Mouse (Mus musculus): Measurements from ENCODE around the gene 2310034C09Rik. TPM values are rescaled to one million over a fixed set of nuclear protein-coding genes. Genes with fewer than 3 reads are reported as not detected.
"Not testable (repeated sequence)": the region's sequence is repeated elsewhere in the genome, so short reads cannot be mapped to it uniquely, and the experiment has no call there.

The 2310034C09Rik gene
- polyA plus RNA-seq (2015; fragmentation: Nextera tagmentation; extraction: Ambion mirVana), result not detected in 2 replicates

DNA sequence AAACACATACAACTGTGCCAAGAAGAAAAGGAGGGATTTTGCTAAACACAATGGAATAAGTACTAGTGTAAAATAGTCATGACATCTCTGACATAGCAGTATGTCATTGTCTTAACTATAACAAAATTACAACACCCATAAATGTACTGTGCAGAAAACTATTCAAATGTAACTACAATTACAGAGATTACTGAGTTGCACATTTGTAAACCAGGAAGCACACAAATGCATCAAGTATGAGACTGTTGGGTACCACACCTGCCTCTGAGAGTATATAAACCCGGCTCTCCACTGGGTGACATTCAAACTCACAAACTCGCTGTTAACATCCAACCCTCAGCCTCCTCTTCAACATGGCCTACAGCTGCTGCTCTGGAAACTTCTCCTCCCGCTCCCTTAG, at the start of gene 2310034C09Rik:
2310034C09Rik (plus strand) TSS at position 301 of the 400 bp plus-strand sequence.
- not testable (repeated sequence) for H3K27ac ChIP-seq (ENCODE audit: low read depth); H3K4me1 ChIP-seq (ENCODE audit: insufficient read depth); H3K4me3 ChIP-seq (ENCODE audit: low read depth, low read length); H3K9ac ChIP-seq (replicated peaks); H3K9me3 ChIP-seq (ENCODE audit: low read length); H3K27me3 ChIP-seq (ENCODE audit: insufficient read depth, low read length); H3K36me3 ChIP-seq (replicated peaks; ENCODE audit: insufficient read depth, low read length); DNase-seq; H3K4me2 ChIP-seq (ENCODE audit: low read depth, low read length); ATAC-seq
- 75% methylated on average over 3 of the region's 3 CpGs for WGBS (ENCODE audit: insufficient replicate concordance)

DNA sequence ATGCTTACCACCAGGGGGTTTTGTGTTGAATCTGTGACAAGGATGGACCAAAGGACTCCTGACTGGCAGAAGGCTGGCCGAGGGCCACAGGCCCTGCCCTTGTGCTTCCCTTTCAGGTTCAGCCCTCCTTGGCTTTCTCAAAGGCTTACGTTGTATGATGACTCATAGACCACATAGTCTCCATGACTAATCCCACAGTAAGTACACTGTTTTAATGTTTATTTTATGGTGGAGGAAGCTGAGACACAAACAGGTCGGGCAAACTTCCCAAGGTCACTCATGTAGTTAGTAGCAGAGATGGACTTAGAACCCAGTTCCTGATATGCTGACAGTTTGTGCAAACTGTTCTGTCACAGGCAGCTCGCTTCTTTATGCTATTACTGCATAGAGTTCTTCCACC, 47.9 kb upstream of the 2310034C09Rik start:
- H3K27me3 ChIP-seq (ENCODE audit: insufficient read depth, low read length), result no peaks in the 10 kb centered on the region
- DNase-seq, result peak; percentile 33
- H3K27ac ChIP-seq (ENCODE audit: low read depth), result no peak overlapping the region
- H3K4me1 ChIP-seq (ENCODE audit: insufficient read depth), result no peaks in the 10 kb centered on the region
- H3K36me3 ChIP-seq (replicated peaks; ENCODE audit: insufficient read depth, low read length), result no peaks in the 10 kb centered on the region
- no peak overlapping the region for H3K4me2 ChIP-seq (ENCODE audit: low read depth, low read length)
- no peak for TF ChIP-seq EP300 (IDR thresholded peaks at IDR 0.05; ENCODE audit: low read depth)
- TF ChIP-seq CTCF (IDR thresholded peaks at IDR 0.05; ENCODE audit: low read depth), result peak; percentile 21; the same call in 1 of the 2 replicates
- no peak overlapping the region for H3K9ac ChIP-seq (replicated peaks)
- WGBS (ENCODE audit: insufficient replicate concordance), result 46% methylated on average over 4 of the region's 4 CpGs
- H3K9me3 ChIP-seq (ENCODE audit: low read length), result no peaks in the 10 kb centered on the region
- H3K4me3 ChIP-seq (ENCODE audit: low read depth, low read length), result no peak overlapping the region
- ATAC-seq, result peak; percentile 93

- H3K4me3 ChIP-seq (ENCODE audit: low read depth, low read length), result no peak overlapping the region
- H3K9ac ChIP-seq (replicated peaks), result no peak overlapping the region
- DNase-seq (no peak), ATAC-seq (peak; percentile 70)
- no peak overlapping the region for H3K4me2 ChIP-seq (ENCODE audit: low read depth, low read length)
- no peaks in the 10 kb centered on the region for H3K36me3 ChIP-seq (replicated peaks; ENCODE audit: insufficient read depth, low read length)
- no peaks in the 10 kb centered on the region for H3K4me1 ChIP-seq (ENCODE audit: insufficient read depth)
- no peaks in the 10 kb centered on the region for H3K9me3 ChIP-seq (ENCODE audit: low read length)
- H3K27me3 ChIP-seq (ENCODE audit: insufficient read depth, low read length), result no peaks in the 10 kb centered on the region
- 68% methylated on average over 6 of the region's 6 CpGs for WGBS (ENCODE audit: insufficient replicate concordance)
- no peak overlapping the region for H3K27ac ChIP-seq (ENCODE audit: low read depth)
- TF ChIP-seq CTCF (IDR thresholded peaks at IDR 0.05; ENCODE audit: low read depth), result peak; percentile 64
- no peak for TF ChIP-seq EP300 (IDR thresholded peaks at IDR 0.05; ENCODE audit: low read depth)
Observed at GRCm38 (mm10) chr16:88711245-88711644, 47.4 kb upstream of the 2310034C09Rik start.

DNA sequence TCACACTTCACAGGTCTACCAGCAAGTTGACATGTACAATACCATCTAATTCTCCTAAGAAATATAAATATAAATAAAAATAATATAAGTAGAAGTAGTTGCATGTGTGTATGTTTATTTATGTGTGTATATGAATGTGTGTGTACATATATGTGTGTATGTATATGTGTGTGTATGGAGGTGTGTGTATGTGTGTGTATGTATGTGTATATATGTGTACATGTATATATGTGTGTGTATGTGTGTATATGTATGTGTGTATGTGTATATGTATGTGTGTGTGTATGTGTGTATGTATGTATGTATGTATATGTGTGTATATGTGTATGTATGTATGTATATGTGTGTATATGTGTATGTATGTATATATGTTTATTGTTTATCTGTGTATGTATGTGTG, 42.1 kb upstream of the 2310034C09Rik start:
- H3K4me2 ChIP-seq (ENCODE audit: low read depth, low read length), result no peak overlapping the region
- H3K27me3 ChIP-seq (ENCODE audit: insufficient read depth, low read length), result no peaks in the 10 kb centered on the region
- no peak overlapping the region for H3K27ac ChIP-seq (ENCODE audit: low read depth)
- H3K4me1 ChIP-seq (ENCODE audit: insufficient read depth), result no peaks in the 10 kb centered on the region
- ATAC-seq (no peak), DNase-seq (no peak)
- H3K9ac ChIP-seq (replicated peaks), result no peak overlapping the region
- H3K36me3 ChIP-seq (replicated peaks; ENCODE audit: insufficient read depth, low read length), result no peaks in the 10 kb centered on the region
- TF ChIP-seq EP300 (IDR thresholded peaks at IDR 0.05; ENCODE audit: low read depth), result no peak
- no peak for TF ChIP-seq CTCF (IDR thresholded peaks at IDR 0.05; ENCODE audit: low read depth)
- no peaks in the 10 kb centered on the region for H3K9me3 ChIP-seq (ENCODE audit: low read length)
- H3K4me3 ChIP-seq (ENCODE audit: low read depth, low read length), result no peak overlapping the region

GRCm38 (mm10) chr16:88720031-88720430, 38.6 kb upstream of the 2310034C09Rik start:
- Histone ChIP-seq H3K4me1 (ENCODE audit: insufficient read depth) (no peaks in the 10 kb centered on the region), H3K9me3 (ENCODE audit: low read length) (no peaks in the 10 kb centered on the region), H3K27me3 (ENCODE audit: insufficient read depth, low read length) (no peaks in the 10 kb centered on the region), H3K4me2 (ENCODE audit: low read depth, low read length) (no peak overlapping the region), H3K27ac (ENCODE audit: low read depth) (no peak overlapping the region), H3K9ac (replicated peaks) (no peak overlapping the region), H3K36me3 (replicated peaks; ENCODE audit: insufficient read depth, low read length) (no peaks in the 10 kb centered on the region), H3K4me3 (ENCODE audit: low read depth, low read length) (no peak overlapping the region)
- WGBS (ENCODE audit: insufficient replicate concordance), result 29% methylated on average over 1 of the region's 1 CpGs
- no peak for DNase-seq
- no peak for TF ChIP-seq CTCF (IDR thresholded peaks at IDR 0.05; ENCODE audit: low read depth)
- TF ChIP-seq EP300 (IDR thresholded peaks at IDR 0.05; ENCODE audit: low read depth), result no peak
- ATAC-seq, result no peak

DNA sequence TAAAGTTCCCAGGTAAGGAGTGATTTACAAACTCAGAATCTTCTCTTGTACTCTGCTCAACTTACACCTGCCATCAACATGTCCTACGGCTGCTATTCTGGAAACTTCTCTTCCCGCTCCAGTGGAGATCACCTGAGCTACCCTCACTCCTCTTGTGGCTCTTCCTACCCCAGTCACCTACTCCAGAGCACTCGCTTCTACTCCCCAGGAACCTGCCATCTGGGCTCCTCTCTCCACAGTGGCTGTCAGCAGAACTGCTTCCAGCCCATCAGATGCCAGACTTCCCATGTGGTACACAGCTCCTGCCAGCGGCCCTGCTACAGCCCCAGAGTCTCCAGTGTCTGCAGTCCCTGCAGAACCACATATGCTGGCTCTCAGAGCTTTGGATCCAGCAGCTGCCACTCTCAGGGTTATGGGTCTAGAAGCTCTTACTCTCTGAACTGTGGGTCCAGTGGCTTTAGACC, 29.8 kb upstream of the 2310034C09Rik start, which contains the start of gene Krtap13-1:
Krtap13-1 (plus strand) TSS at position 51 of the 464 bp plus-strand sequence.
- DNase-seq (no peak), ATAC-seq (no peak)
- Histone ChIP-seq H3K4me3 (ENCODE audit: low read depth, low read length) (no peak within 1 kb of the TSS), H3K9me3 (ENCODE audit: low read length) (no peaks in the 10 kb centered on the region), H3K4me2 (ENCODE audit: low read depth, low read length) (no peak within 1 kb of the TSS), H3K27me3 (ENCODE audit: insufficient read depth, low read length) (no peaks in the 10 kb centered on the region), H3K27ac (ENCODE audit: low read depth) (no peak within 1 kb of the TSS), H3K4me1 (ENCODE audit: insufficient read depth) (no peaks in the 10 kb centered on the region), H3K9ac (replicated peaks) (no peak within 1 kb of the TSS), H3K36me3 (replicated peaks; ENCODE audit: insufficient read depth, low read length) (no peaks in the 10 kb centered on the region)
- 58% methylated on average over 4 of the region's 4 CpGs for WGBS (ENCODE audit: insufficient replicate concordance)
- TF ChIP-seq CTCF (IDR thresholded peaks at IDR 0.05; ENCODE audit: low read depth) (no peak), EP300 (IDR thresholded peaks at IDR 0.05; ENCODE audit: low read depth) (no peak)

DNA sequence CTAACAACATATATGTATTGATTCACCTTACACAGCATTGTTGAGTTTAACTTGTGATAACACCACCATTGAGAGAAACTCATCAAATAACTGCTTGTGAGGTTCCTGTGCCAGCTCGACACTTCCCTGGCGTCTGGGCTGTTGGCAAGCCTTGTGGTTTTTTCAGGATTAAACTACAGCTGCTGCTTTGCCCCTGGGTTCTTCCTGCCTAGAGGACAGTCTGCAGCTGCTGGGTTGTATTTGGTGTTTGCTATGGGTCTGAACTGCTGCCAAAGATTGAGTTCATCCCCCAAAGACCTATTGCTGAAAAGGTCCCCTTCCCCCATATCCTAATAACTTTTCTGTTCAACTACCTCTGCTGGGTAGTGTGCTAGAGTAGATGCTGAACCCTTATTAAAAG, 23.3 kb upstream of the 2310034C09Rik start:
- no peak for ATAC-seq
- no peak overlapping the region for H3K4me3 ChIP-seq (ENCODE audit: low read depth, low read length)
- H3K36me3 ChIP-seq (replicated peaks; ENCODE audit: insufficient read depth, low read length), result no peaks in the 10 kb centered on the region
- no peak overlapping the region for H3K9ac ChIP-seq (replicated peaks)
- no peaks in the 10 kb centered on the region for H3K27me3 ChIP-seq (ENCODE audit: insufficient read depth, low read length)
- H3K27ac ChIP-seq (ENCODE audit: low read depth), result no peak overlapping the region
- no peaks in the 10 kb centered on the region for H3K9me3 ChIP-seq (ENCODE audit: low read length)
- H3K4me1 ChIP-seq (ENCODE audit: insufficient read depth), result no peaks in the 10 kb centered on the region
- WGBS (ENCODE audit: insufficient replicate concordance), result 38% methylated on average over 2 of the region's 2 CpGs
- no peak for TF ChIP-seq CTCF (IDR thresholded peaks at IDR 0.05; ENCODE audit: low read depth)
- TF ChIP-seq EP300 (IDR thresholded peaks at IDR 0.05; ENCODE audit: low read depth), result no peak
- no peak overlapping the region for H3K4me2 ChIP-seq (ENCODE audit: low read depth, low read length)
- no peak for DNase-seq

Measured in liver, postnatal 0 days (tissue).